Mouse (Mus musculus) gastrocnemius, postnatal 4 days (tissue): ENCODE measurements around the gene Nsf. TPM values are rescaled to one million over a fixed set of nuclear protein-coding genes. Genes with fewer than 3 reads are reported as not detected.

Source experiments
- DNase-seq, 2 experiments: peaks; one replicate each; pipeline ENCODE4 v3.0.0; 2021 to 2022; ENCODE audit warnings: low spot score in 2 of 2, mixed read lengths in 2 of 2
- total RNA-seq, 2 experiments: library from RNA; stranded (reverse); gene quantifications; 2 replicates each; pipeline ENCODE4 v1.2.3; 2021

Nsf gene
- total RNA-seq, 2 experiments from 2014 or later: 29.3 to 30.3 TPM

DNA sequence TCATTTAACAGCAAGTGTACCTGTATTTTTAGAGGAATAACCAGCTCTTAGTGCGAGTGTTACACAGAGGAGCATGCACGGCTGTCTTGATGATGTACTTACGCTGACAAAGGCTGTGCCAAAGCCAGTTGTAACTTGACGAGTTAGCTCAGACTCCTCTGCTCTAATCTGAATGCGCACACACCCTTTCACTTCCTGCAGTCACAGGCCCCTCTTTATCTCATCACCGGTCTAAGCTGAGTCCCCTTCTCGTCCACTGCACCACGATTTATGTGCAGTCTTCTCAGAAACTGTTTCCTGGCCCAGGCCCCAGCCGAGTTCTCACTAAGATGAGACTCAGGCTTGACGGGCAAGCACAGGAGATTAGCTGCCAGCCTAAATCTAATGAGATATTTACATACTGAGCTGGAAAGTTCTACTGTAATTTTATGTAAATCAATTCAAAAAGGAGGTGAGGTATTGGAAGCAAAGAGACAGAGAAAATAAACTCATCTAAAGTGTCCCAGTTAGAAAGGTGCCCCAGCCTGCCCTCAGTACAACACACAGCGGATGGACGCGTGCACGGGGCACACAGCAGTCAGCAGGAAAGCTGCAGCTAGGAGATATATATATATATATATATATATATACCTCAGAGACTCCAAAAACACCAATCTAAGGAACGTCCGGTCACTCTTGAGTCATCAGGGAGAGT is 101.1 kb downstream of the Nsf start:
- no peak for DNase-seq

DNA sequence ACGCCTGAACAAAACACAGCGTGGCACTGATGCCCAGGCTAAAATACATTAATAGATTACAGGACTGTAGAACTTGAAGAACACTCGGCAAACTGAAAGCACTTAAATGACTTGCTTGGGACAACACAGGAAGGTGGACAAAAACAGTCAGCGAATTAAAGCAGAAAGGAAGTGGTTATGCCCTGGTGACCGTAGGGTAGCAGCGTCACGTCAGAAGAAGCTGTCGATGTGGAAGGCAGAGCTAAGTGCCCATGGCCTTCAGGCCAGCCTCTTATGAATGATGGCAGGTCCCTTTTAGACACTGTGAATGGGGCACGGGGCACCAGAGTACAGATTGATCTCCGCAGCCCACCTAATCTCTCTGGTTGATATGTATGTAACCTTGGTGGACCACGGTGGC is 105.6 kb downstream of the Nsf start:
- no peak for DNase-seq

DNA sequence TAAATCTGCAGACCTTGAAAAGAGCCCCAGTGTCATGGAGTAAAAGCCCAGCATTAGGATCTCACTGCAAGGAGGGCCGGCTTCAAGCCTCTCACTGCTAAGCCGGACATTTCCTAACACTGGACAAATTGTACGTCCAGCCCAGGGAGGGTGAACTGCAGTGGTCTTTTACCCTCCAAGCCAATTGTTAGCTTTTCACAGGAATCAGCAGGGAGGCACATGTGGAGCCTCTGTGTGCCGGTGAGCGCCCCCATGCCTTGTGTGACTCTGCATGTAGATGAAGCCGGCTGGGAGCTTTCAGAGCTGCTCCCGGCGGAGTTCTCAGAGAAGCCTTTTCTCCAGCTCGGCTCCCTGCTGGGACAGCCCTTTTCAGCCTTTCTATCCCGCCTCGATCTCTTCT is 113.0 kb downstream of the Nsf start:
- no peak for DNase-seq

DNA sequence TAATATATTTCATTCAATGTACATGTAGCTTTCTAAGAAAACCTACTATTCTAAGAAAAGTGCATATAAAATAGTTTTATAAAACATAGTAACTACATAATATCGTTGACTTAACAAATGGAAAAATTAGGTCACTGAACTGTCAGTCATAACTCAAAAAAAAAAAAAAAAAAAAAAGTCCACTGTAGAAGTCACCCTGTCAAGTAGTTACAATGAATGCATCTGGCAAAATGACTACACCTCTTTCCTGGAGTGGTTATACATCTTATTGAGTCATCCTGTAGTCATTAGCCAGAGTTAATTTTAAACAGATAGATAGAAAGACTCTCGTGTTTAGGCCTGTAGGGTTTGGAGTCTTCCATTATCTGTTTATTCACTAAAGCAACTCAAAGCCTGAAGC is 114.9 kb downstream of the Nsf start:
- DNase-seq: no peak

DNA sequence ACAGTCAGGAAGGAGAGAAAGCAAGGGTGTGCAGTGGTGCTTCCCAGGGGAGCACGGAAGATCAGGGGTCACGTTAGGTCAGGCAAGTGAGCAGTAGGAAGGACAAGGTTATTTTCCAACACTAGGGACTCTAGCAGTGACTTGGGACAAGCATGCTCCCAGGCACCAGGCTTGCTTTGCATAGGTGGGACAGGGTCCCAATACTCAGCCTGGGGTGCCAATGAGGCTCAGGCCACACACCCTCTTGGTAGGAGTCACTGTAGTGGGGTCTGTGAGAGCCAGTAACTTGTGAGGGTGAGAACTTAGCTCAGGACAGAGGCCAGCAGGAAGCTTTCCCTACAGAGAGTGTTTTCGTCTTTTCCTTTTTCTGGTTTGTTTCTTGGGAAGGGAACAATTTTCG is 121.5 kb downstream of the Nsf start:
- DNase-seq: no peak

DNA sequence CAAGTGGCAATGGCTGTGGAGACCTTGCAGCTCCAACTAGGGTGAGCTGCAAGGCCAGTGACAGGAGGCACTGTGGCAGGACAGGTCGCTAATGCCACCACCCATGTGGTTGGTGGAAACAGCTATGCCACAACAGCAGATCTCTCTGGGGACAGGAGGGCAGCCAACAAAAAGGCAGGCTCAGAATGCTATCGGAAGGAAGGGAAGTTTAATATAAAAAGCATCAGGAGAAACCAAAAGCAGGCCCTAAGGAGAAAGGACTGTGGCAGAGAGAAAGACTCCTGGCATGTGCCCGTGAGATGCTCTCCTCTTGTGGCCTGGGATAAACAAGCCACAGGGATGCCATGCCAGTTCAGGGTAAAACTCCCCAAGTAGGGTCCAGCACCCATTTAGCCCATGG is 122.1 kb downstream of the Nsf start:
- no peak for DNase-seq

DNA sequence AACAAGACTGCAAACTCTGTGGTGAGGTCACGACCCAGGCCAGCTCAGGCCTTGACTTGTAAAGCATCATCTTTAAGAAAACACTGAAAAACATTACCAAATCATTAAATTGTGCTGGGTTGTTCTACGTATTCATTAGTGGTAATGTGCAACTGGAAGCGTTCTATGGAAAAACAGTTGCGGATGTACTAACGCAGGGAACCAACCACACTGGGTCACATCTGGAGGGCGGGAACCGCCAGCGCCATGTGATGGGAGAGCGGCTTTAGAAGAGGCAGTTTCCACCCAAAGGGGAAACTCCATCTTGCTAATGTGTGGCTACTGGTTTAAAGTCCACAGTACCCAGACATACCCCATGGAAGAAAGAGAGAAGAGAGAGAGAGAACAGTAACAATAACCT is 123.4 kb downstream of the Nsf start:
- no peak for DNase-seq

DNA sequence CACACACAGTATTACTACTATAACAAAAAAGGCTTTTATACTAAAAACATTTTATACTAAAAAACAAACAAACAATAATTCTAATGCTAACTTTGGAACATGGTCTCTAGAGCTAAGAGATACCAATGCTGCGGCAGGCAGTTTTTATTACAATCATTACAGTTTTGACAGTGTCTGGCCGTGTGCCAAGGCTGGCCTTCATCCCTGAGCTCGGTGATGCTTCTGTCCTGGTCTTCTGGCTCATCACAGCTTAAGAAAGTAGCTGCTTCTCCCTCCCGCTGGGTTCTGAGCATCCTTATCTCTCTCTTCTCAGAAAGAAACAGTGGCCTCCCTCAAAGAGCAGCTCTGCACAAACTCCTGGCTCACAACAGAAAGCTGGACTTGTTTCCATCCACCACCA is 123.9 kb downstream of the Nsf start:
- no peak for DNase-seq

DNA sequence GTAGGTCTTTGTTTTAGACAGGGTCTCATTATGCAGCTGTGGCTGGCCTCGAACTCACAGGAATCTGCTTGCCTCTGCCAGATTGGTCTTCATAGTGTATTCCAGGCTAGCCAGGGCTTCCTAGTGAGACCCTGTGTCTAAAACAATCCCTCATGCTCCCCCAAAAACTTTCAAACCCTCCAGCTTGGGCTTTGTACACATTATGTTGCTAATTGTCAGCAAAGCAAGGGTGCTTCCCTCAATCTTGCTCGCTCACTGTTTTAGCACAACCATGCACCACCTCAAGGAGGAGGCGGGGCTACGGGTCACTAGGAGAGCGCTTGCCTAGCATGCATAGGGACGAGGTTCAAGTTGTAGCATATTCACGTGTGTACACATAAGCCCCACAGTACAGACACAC is 125.0 kb downstream of the Nsf start:
- no peak for DNase-seq

DNA sequence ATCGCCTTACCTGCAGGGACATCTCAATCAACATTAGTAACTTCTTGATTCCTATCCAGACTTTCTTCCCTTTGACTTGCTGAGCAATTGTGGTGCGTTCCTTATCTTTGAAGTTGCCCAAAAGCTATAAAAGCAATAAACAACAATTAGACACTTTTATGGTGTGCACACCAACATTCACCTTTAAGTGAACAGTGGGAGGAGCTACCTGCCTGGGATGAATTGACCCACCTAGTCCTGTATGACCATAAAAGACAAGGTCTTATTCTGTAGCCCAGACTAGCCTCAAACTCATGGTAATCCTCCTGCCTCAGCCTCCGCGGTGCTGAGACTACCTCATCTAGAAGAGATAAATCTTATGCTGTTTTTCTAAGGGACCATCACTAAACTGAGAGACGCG is 126.7 kb downstream of the Nsf start:
- no peak for DNase-seq

DNA sequence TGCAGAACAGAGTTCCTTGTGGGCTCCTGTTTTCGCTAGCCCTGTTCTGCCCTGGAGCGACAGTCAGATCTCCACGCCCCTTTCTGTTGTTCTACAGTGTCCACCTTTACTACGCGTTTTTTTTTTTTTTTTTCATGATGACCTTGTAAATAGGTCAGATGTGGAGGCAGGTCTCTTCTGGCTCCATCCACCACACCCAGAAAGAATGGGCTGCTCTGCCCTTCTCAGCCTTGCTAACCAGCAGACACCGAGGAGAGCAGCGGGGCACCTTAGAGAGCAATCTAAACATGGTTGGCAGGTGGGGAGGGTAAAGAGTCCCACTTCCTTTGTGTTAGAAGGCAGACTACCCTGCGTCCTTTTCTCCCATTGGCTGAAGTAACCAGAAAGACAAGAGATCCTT is 137.1 kb downstream of the Nsf start:
- DNase-seq: no peak

DNA sequence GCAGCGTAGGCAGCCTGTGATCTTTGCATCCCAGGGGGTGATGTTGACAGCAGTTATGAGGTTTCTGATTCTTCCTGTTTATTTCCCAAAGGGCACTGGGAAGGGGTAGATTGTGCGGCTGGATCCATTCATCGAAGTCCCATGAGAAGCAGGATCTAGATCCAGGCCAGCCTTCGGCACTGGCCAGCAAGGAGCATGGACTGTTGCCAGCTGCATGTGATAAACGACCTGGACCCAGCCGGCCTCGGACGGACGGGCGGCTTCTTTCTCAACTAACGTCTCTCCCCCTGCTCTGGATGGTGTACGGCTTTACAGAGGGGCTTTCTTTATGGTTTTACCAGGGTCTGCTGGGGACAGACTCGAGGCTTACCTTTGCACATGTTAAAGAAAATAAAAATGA is 137.9 kb downstream of the Nsf start:
- DNase-seq: no peak

DNA sequence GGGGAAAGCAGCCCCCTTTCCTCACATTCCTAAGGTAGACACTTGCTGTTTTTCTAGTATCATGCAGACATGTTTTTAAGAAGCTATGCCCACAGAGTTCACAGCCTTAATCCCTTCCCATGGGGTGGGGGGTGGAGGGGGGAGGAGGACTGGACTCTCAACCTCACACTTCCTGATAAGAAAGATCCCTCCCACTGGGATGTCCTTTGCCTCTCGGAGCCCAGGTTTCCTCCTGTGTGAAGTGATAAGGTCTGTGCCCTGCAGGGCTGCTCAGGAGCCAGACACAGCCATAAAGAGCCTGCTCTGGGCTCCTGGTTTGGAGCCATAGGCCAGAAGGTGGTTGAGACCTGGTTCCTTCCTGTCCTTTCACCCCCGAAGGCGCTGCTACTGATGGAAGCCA is 139.0 kb downstream of the Nsf start:
- no peak for DNase-seq

DNA sequence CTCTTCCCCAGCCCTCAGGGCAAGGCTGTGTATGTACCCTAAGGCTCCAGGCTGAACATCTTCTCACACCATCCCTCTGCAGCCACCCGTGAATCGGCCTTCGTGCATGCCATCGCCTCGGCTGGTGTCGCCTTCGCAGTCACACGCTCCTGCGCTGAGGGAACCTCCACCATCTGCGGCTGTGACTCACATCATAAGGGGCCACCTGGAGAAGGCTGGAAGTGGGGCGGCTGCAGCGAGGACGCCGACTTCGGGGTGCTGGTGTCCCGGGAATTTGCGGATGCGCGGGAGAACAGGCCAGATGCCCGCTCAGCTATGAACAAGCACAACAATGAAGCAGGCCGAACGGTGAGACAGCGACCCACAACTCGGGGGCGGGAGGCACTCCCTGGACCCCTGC is 142.6 kb downstream of the Nsf start:
- DNase-seq: no peak

DNA sequence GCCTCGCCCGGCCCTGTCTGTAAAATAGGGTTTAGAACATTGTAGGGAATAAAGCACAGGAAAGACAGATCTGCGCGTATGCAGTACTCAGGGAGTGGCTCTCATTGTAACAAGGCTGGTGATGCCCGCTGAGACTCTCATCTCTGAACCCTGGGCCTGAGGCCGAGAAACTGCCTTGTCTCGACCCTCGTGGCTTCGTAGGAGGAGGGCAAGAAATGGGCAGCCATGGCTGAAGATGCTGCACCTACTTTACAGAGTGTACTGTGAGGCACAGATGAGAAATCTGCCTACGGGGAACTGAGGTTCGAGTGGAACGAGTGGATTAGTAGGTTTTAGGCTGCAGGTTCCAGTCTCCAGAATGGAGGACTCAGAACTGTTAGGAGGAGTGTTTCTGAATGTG is 143.2 kb downstream of the Nsf start:
- DNase-seq: no peak

DNA sequence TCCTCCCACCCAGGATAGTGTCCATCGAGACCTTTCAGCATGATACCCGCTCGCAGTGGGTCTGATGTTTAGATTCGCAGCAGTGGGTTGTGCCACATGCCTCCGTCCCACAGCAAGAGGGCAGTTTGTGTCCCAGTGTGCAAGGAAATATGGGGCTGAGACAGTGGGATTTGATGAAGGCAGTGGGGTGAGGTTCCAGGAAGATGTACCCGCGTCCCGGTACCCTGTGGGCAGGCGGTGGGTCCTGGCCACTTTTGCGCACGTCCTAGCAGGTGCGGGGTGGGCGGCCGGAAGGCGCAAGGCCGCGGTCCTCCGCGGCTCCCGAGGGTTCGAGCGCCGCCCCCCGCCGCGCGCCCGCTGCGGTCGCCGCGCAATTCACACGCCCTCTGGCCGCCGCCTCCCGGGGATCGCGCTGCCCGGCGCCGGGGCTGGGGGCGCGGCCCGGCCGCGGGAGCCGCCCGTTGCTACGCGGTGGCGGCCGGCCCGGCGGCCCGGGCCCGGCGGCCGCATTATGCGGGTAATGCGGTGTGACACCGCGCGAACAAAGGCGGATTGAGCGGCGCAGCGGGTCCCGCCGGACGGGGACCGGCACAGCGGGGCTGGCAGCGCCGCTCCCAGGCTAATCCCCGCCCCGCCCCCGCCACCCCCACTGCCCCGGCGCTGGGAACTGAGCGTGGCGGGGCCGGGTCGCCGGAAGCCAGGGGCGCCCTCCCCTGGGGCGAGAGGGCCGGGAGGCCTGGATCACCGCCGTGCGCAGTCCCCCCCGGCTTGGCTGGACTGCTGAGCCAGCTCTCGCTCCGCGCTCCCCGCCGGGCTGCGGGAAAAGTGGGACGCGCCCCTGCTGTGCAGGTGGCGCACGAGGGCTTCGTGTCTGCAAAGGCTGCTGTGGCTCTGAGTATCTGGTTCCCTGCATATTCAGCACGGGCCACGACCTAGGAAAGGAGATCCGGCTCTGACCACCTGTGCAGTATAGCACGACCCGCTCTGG is 144.0 kb downstream of the Nsf start:
- DNase-seq: no peak

DNA sequence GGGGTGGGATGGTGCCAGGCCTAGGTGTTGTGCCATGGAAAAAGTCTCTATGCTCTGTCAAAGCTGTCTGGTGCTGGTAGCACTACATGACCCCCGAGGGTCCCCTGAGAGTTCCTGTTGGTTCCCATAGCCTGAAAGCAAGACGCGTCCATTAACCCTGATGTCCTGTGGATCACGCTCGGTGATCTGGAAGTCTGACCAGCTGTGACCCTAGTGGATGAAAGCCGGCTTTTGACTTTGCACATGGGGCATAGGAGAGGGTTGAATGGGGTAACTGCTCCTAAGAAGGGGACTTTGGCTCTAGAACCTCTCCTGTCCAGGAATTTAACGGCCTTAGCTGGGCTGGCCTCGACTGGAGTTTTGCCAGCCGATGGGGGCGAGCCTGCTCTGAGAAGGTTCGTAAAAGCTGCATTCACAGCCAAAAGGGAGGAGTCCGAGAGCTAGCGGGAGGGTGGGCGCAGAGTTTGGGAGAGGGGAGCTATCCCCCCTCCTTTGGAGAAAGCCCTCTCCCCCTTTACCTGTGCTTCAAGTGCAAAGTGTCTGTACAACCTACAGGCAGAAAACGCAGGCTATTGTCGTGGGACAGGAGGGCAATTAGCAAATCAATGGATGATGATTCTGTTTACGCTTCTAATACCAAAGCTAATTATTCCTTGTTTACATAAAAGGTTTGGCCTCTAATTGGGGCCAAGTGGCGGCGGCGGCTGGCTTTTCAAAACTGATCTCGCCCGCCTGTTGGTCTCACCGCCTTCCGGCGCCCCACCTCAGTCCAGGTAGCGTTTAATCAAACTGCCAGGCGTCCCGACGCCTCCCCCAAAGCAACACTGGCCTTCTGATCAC is 144.9 kb downstream of the Nsf start:
- no peak for DNase-seq

DNA sequence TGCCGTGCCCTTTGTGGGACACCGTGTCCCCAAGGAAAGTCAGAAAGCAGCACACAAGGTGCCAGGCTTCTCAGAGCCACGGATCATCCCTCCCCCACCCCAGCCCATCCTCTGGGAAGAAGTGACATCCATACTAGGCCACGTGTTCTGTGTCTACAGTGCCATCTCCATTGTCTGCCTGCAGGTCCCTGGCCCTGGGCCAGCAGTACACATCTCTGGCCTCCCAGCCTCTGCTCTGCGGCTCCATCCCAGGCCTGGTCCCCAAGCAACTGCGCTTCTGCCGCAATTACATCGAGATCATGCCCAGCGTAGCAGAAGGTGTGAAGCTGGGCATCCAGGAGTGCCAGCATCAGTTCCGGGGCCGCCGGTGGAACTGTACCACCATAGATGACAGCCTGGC is 145.9 kb downstream of the Nsf start:
- no peak for DNase-seq

DNA sequence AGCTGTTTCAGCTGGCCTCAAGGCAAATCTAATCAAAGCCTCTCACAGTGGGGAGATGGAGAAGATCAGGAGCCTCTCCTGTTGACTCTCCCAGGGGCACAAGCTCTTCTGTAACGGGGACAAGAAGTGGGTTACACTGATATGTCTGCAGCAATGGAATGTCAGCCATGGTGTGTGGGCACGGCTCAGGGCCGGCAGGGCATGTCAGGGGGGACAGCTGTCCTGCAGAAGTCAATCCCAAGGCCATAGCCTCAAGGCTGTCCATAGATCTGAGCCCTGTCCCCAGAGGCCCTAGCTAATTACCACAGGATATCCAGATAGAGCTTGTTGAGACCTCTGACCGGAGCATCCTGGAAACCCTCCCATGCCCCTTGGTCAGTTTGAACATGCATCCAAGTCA is 149.1 kb downstream of the Nsf start:
- no peak for DNase-seq

DNA sequence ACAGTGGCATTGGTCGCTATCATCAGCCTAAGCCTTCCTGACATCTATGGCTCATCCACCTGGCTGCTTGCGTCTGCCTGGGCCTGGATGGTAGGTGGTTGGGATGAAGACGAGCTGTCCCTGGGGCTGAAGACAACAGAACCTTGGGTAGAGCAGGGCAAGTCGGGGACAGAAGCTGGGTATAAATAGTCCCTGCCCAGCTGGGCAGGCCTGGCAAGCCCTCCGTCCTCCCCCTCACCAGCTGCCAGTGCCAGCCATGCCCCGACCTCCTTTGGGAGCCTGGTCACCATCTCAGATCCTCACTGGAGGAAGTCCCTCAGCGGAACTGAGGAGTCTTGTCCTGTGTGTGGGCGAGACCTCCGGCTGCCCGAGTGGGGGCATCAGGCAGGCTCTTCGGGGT is 149.7 kb downstream of the Nsf start:
- DNase-seq: no peak

DNA sequence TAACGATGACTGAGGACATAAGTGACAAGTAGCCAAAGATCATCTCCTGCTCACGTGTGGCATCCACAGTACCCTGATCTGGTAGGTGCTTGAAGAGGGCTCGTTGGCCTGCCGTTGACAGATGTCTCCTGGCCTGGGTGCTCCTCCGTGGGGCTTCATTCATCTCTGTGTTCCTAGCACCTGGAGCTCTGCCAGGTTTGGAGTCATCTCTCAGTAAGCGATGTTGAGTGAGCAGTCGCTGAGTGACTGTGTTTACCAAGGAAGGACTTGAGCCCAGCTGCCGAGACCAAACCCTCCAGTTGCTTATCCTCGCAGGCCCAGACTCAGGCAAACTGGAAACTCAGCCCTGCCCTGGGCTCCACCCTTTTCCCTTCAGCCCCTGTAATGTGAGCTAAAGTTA is 152.7 kb downstream of the Nsf start:
- no peak for DNase-seq

DNA sequence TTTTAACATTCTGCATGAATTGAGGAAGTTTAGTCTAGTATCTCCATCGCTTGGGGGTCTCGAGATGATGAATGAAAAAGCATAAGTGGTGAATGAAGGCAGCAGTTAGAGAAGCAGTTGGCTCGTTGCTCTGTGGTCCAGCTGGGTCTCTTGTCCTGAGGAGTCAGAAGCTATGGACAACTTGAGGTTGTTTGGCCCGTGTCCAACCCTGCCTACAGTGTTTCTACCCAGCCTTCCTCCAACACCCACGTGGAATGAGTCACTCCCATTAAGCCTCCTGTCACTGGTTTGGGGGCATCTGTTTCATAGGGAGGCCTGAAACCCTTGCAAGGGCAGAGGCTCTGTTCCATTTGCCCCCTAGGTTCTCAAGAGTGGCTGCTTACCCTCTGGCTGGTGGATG is 163.9 kb downstream of the Nsf start:
- no peak for DNase-seq
